Mouse (Mus musculus): ENCODE data around the gene Hectd4.
A peak's percentile ranks its signal among the peaks of the same experiment; 100 is the strongest.
"Not testable (repeated sequence)": the region's sequence is repeated elsewhere in the genome, so short reads cannot be mapped to it uniquely, and the experiment has no call there.

Gene Hectd4

DNA sequence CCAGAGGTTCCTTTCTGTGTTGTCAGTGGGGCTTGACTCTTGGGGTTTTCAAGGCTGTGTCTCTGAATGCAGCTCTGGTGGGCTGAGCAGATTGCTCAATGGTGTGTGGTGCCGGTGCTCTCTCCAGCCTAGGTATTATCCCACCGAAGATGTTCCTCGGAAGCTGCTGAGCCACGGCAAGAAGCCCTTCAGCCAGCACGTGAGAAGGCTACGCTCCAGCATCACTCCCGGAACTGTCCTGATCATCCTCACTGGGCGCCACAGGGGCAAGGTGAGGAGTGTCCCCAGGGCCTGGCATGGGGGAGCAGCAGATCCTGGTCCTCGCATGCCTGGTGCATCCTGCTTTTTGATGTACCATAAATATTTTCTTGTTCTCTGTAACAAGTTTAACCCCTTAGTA is 13.5 kb upstream of the Hectd4 start:
- no peak for DNase-seq (ENCODE audit: low spot score)

GRCm38 (mm10) chr5:121206984-121207383 is 13.0 kb upstream of the Hectd4 start:
- no peak for DNase-seq (ENCODE audit: low spot score)

GRCm38 (mm10) chr5:121209755-121210600 is 10.0 kb upstream of the Hectd4 start:
- DNase-seq (ENCODE audit: low spot score) = no peak

DNA sequence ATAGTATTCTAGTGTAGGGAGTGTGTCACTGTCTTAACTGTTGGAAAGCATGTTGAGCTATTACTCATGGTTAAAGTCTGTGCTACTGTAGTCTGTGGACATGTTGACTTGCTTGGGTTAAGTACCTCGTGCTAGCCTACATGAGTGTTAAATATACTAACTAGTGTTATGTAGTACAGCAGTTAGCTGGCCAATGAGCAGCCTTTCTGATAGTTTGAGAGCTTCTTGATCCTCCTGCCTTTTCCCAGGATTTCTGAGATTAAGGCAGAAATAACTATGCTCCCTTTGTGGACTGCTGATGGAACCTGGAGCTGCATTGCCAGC is 9.5 kb upstream of the Hectd4 start:
- no peak for DNase-seq (ENCODE audit: low spot score)

GRCm38 (mm10) chr5:121212108-121212507 is 7.9 kb upstream of the Hectd4 start:
- DNase-seq (ENCODE audit: low spot score) = no peak

DNA sequence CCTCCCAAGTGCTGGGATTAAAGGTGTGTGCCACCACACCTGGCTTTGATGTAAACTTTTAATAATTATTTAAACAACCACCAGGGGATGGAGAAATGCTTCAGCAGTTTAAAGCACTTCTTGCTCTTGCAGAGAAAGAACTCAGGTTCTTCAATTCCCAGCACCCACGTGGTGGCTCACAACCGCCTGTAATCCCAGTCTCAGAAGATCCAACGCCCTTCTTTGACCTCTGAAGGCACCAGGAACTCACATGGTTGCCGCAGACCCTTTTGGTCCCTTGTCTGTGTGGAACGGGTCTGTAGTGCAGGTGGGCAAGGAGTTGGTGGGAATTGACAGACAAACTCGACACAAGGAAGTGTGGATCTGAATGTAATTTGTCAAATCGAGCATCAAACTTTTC is 5.3 kb upstream of the Hectd4 start:
- no peak for DNase-seq (ENCODE audit: low spot score)

DNA sequence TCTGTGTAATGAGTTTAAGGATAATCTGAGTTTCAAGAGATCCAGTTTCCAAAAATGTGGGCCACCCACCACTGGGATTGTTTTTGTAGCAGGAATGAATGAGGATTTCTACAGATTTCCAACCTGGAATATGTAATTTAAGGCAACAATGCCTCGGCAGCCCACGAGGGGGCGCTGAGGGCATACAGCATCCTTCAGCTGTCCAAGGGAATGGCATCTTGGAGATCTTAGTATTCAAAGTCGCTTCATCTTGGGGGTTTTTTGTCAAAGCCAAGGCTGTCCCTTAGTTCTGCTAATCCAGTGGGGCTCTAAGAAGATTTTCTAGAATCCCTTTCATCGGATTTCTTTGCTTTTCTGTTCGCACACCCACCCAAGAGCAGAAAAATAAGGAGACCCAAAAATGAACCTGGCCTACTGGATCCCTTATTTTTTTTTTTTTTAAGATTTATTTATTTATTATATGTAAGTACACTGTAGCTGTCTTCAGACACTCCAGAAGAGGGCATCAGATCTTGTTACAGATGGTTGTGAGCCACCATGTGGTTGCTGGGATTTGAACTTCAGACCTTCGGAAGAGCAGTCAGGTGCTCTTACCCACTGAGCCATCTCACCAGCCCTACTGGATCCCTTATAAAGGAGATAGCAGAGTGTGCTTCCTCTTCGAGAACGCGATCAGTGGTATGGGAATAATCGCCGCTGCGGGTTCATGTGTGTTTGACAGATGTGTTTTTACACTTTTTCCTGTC is 4.5 kb upstream of the Hectd4 start:
- DNase-seq (ENCODE audit: low spot score) = peak; percentile 76

- peak; percentile 24 for DNase-seq (ENCODE audit: low spot score)
These were observed 3.9 kb upstream of the Hectd4 start for GRCm38 (mm10) chr5:121216126-121216446.

GRCm38 (mm10) chr5:121216584-121217312 is 3.3 kb upstream of the Hectd4 start:
- not testable (repeated sequence) for DNase-seq (ENCODE audit: low spot score)

GRCm38 (mm10) chr5:121217313-121217634 is 2.7 kb upstream of the Hectd4 start:
- no peak for DNase-seq (ENCODE audit: low spot score)

GRCm38 (mm10) chr5:121219190-121219589 is 829 bp upstream of the Hectd4 start:
- DNase-seq (ENCODE audit: low spot score) = no peak

- DNase-seq (ENCODE audit: low spot score) = peak; percentile 52
These were observed 798 bp downstream of the Hectd4 start for GRCm38 (mm10) chr5:121220732-121221301.

- no peak for DNase-seq (ENCODE audit: low spot score)
These were observed 1.4 kb downstream of the Hectd4 start for GRCm38 (mm10) chr5:121221328-121221850.

- not testable (repeated sequence) for DNase-seq (ENCODE audit: low spot score)
These were observed 4.0 kb downstream of the Hectd4 start for GRCm38 (mm10) chr5:121224020-121224419.

DNA sequence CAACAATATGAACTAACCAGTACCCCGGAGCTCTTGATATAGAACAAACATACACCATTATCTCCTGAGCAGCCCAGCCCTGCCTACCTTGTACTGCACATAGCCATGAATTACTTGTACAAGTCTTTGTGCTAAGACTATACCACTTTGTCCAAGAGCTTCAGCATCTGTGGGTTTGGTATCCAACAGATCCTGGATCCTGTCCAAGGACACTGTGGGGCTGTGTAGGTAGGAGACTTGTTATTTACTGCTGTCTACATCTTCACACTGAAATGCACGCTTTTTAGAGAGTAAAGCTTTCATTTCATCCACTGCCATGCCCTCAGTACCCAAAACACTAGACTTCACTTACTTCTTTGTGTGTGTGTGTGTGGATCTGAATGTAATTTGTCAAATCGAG is 4.8 kb downstream of the Hectd4 start:
- DNase-seq (ENCODE audit: low spot score) = no peak

GRCm38 (mm10) chr5:121225854-121226253 is 5.8 kb downstream of the Hectd4 start:
- DNase-seq (ENCODE audit: low spot score) = no peak

DNA sequence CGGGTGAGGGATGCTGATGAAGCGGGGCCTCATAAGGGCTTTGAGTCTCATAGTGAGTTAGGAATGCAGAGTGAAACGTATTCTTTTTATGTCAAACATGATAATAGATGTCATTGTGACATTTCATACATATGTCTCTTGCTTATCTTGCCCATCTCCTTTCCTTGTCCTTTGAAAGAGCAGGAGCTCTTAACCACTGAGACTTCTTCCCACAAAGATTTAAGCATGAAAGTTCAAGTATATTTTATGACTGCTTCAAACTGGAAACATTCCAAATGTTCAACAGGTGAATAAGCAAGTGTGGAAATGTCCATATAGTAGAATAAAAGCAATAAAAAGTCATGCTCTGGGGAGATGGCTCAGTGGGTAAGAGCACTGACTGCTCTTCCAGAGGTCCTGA is 6.4 kb downstream of the Hectd4 start:
- DNase-seq (ENCODE audit: low spot score) = no peak

GRCm38 (mm10) chr5:121226845-121227244 is 6.8 kb downstream of the Hectd4 start:
- no peak for DNase-seq (ENCODE audit: low spot score)

DNA sequence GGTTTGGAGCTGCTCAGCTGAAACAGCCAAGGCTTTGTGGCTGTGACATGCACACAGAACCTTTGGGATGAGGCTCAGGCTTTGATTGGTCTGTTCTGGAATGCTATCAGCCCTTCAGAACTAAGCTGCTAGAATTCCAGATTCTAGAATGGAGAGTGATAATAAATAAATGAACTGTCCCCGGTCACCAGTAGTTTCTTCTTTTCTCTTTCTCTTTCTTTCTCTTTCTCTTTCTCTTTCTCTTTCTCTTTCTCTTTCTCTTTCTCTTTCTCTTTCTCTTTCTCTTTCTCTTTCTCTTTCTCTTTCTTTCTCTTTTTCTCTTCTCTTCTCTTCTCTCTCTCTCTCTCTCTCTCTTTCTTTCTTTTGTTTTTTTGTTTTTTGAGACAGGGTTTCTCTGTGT is 7.3 kb downstream of the Hectd4 start:
- DNase-seq (ENCODE audit: low spot score) = not testable (repeated sequence)

DNA sequence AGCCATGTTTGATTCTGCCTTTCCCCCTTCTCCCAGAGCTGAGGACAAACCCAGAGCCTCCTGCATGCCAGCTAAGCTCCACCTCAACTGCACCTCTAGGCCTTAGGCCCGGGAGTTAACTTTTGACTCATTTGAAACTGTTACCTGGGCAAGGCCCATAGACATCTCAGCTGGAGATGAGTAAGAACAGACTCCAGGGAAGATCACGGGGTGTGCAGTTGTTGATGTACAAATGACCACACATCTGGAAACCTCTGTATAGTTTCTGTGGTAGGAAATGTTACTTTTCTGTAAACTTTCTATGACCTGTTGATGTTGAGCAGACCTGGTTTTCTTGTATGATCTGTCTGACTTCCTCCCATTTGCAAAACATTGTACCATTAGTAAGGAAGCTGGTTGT is 9.2 kb downstream of the Hectd4 start:
- no peak for DNase-seq (ENCODE audit: low spot score)

GRCm38 (mm10) chr5:121230811-121231210 is 10.8 kb downstream of the Hectd4 start:
- no peak for DNase-seq (ENCODE audit: low spot score)

GRCm38 (mm10) chr5:121232789-121233188 is 12.8 kb downstream of the Hectd4 start:
- no peak for DNase-seq (ENCODE audit: low spot score)

DNA sequence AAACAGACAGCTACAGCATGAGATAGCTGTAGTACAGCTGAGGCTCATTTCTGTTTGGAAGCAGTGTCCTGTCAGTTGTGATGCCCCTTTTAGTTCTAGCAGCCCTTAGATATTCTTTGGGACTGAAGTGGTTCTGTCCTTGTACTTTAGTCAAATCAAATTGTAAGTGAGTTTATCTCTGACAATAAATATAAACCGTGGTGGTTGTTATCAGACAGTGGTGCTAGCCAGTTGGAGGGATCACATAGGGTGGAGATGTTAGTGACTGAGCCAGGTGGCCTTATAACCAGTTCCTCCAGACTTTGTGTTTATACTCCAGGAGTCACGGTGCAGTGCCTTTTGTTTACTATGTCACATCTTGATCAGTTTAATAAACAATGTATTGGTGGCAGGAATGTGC is 13.7 kb downstream of the Hectd4 start:
- no peak for DNase-seq (ENCODE audit: low spot score)
